Mouse (Mus musculus): ENCODE measurements around the gene Rere.

DNA sequence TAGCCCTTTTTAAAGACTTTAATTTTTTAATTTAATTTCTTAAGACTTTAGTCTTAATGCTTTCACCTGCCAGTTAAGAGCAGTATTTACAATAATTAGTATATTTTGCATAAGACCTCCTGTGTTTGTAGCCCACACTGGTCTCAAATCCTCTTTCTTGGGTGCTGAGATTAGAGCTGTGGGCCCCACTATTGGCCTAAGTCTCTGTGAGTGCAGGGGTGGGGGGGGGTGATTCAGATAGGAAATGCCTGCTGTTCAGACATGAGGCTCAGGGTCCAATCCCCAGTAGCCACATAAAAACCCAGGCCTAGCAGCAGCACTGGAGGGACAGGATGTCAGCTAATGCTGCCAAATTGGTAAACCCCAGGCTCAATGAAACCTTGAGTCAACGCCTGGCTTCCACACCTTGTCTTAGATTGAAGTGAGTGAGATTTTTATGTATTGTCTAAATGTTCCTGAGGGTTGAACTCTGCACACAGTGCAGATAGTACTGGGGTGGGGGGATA, 41.0 kb upstream of the Rere start:
- no peak for TF ChIP-seq CTCF (IDR thresholded peaks at IDR 0.05; ENCODE audit: low read depth)
- no peak for TF ChIP-seq EP300 (IDR thresholded peaks at IDR 0.05; ENCODE audit: low read depth)

All from liver, embryonic 14.5 days (tissue).